Mouse (Mus musculus): ENCODE results near the gene Milr1.
"Not testable (repeated sequence)": the region's sequence is repeated elsewhere in the genome, so short reads cannot be mapped to it uniquely, and the experiment has no call there.

The Milr1 gene

GRCm38 (mm10) chr11:106778132-106778531, 27.1 kb downstream of the Milr1 start:
- no peak for DNase-seq

GRCm38 (mm10) chr11:106778589-106779387, 27.8 kb downstream of the Milr1 start:
- DNase-seq, result no peak

GRCm38 (mm10) chr11:106779388-106780088, 28.5 kb downstream of the Milr1 start, which contains the start of gene Polg2:
Gene Polg2 (minus strand): TSS chr11:106779537.
- peak; percentile 89 to 95 for DNase-seq

- DNase-seq, result no peak
These were observed 29.0 kb downstream of the Milr1 start for GRCm38 (mm10) chr11:106780089-106780425.

DNA sequence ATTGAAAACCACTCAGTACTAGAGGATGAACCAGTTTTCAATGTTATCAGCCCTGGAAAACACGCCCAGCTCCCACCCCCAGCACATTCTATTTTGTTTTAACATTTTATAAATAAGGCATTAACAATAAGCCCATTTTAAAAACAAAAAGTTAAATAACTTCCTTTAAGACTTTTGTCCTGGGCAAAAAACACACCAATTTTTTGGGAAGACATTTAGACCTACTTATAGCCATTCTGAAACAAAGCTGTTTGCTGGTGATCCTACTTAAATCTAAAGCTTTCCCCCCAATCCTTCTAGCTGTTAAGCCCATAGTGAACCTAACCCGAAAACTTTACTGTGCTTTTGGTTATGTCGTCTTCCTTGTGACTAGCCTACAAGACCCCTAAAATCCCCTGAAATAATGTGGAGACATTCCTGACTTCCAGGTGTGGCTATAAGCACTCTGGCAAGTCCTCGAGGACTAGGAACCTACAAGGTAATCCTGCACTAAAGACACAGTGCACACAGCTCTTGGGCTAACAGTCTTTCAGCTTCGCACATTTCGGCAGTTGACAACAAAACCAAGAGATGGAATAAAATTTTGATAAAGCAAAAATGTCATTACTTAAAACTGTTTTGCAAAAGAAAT, 29.7 kb downstream of the Milr1 start:
- no peak for DNase-seq

- DNase-seq, result not testable (repeated sequence)
These were observed 31.2 kb downstream of the Milr1 start for GRCm38 (mm10) chr11:106782271-106782670.

DNA sequence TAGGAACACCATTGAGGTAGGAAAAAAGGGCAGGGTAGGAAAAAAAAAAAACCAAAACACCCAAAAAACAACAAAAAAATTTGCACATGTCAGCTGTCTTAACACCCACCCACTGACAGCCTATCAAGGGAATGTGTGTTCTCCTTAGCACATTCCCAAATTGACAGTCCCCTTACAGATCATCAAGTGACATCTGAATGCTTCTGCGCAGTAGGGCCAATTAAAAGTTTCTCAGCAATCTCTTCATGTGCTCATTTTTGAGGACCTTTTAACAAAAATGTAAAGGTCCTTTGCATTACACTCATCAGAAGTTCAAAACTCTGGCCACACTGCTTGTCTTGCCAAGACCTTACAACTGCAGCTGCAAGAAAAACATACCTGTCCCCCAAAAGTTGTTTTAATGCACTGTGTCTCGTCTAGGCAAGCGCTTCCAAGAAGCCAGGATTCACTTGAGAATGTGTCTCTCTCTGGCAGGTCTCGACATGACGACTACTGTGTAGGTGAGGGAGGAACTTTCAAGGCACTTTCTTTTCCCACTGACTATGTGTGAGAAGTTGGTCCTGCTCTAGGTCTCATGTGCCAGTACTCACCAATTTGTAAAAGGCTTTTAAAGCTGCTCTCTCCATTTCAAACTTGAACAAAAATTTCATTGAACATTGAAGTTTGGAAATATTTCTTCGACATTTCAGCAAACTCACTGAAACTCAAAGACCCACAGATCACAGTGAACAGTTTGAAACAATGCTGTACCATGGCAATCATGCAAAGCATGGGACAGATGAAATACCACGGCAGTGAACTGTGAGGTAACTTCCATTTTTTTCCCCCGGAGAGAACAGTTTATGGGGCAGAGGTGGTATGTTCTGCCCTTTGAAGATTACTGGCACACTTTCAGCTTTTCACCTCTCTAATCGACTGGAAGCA, 32.1 kb downstream of the Milr1 start:
- no peak for DNase-seq

DNA sequence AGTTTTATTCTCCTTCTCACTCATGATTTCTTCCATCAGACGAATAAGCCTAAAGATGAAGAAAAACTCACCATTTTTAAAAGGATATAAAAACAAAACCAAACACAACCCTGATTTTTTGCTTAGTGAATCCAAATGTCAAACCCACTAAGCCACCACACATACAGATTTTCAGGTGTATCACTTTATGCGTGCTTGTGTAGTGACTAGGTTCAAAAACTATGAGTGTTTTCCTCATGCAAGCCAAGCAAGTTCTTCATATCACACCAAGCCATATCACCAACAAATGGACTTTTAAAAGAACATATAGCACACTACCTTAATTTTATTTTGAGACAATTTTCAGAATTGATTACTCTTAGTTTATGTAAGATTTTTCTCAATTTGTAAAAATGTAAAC, 33.5 kb downstream of the Milr1 start:
- no peak for DNase-seq

GRCm38 (mm10) chr11:106785043-106785442, 34.0 kb downstream of the Milr1 start:
- no peak for DNase-seq

- DNase-seq, result peak; percentile 89 to 90
These were observed 36.4 kb downstream of the Milr1 start for GRCm38 (mm10) chr11:106787131-106788025.

DNA sequence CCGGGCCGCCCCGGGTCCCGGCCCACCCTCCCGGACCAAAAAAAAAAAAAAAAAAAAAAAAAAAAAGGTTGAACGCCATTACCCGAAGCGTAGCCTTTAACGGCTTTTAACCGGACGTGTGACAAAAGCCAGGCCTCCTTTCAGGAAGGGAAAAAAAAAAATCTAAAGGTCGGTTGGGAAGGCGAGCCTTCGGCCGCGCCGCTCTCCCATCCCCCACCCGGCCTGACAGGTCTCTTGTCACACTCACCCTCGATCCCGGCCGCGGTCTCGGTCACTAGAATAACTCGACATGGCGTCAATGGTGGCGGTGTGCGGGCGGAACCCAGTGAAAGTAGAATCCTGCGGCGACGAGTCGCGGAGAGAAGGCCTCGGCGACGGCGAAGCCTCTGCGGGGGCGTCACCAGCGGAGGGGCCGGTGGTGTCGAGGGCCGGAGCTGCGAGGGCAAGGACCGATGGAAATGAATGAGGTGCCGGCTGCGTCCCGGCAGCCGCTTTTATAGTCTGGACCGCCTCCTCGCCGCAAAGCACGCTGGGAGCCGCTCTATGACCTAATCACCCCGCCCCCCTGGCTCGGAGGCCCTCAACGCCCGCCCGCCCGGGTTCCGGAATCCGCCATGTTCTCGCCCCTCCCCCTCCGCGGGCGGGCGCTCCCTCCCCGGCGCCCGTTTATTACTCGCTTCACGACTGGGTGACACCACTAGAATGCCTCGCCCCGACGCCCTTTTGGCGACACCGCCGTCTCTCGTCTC, 37.2 kb downstream of the Milr1 start:
- DNase-seq, result peak; percentile 98 to 99

- peak; percentile 98 to 99 for DNase-seq
These were observed 37.9 kb downstream of the Milr1 start, which contains the start of the genes Ddx5 and Cep95 for GRCm38 (mm10) chr11:106788775-106789459. Gene Ddx5 (minus strand): TSS chr11:106789185. Gene Cep95 (plus strand): TSS chr11:106789252.

- DNase-seq, result no peak
These were observed 38.6 kb downstream of the Milr1 start for GRCm38 (mm10) chr11:106789649-106790048.

DNA sequence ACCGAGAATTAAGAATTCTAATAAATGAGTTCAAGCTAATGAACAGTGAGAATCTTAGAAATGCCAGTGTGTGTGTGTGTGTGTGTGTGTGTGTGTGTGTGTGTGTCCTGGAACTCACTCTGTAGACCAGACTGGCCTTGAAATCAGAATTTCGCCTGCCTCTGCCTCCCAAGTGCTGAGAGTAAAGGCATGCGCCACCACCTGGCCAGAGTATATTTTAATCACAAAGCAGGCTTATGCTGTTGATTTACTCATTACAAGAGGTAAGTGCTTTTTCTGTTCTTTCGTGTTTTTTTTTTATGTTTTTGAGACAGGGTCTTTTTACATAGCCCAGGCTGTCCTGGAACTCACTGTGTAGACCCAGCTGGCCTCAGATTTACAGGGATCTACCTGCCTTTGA, 42.8 kb downstream of the Milr1 start:
- peak in 1 of 2 experiments; percentile 14 for DNase-seq

- no peak for DNase-seq
These were observed 44.7 kb downstream of the Milr1 start for GRCm38 (mm10) chr11:106795679-106796078.

DNA sequence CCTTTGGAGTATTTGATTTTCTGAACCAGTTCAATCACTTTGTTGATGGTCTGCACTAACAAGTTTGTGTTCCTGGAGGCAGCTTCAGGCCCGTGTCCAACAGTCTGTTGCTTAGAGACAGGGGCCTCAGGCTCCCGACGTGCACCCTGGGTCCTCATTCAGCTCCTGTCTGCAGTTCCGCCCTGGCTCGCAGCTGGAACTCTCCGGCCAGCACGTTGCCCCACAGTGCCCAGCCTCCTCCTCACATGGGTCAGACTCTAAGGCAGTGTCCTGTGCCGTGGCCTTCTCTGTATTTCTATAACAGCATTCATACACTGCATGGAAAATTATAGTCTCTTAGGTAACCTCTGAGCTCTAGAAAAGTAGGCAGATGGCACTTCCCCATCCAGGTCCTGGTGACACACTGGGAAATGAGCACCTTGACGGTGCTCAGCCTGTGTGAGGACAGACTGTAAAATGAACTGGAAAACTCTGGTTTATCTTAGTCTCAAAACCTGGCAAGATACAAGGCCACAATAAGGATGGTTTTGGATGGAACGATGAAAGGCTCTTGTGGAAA, 51.1 kb downstream of the Milr1 start:
- no peak for DNase-seq

DNA sequence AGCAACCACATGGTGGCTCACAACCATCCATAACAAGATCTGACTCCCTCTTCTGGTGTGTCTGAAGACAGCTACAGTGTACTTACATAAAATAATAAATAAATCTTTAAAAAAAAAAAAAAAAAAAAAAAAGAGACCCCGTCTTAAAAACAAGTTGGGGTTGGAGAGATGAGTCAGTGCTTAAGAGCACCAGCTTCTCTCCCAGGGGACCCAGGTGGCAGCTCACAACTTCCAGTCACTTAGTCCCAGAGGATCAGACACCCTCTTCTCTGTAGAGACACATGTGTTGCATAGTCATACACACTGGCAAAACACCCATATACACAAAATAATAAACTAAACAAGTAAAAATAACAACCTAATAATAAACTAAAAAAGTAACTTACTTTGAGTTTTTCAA, 56.4 kb downstream of the Milr1 start:
- DNase-seq, result not testable (repeated sequence)

GRCm38 (mm10) chr11:106812410-106813136, 61.5 kb downstream of the Milr1 start:
- DNase-seq, result no peak
